Mouse (Mus musculus) thymus, adult 2 months (tissue): ENCODE data around the gene Rnf157.

Source experiments
- CTCF ChIP-seq: fragments of 200-500 bp; IDR thresholded peaks from 2 replicates; pipeline ENCODE4 v1.5.1; 2012; ENCODE audit warnings: mild to moderate bottlenecking, control low read depth, low read length, moderate library complexity, borderline replicate concordance; ENCODE audit not compliant: control insufficient read depth, poor library complexity, insufficient read depth; ENCODE audit errors: extremely low read depth
- POLR2A ChIP-seq: fragments of 200-500 bp; IDR thresholded peaks from 2 replicates; pipeline ENCODE4 v1.6.1; 2012; ENCODE audit warnings: mild to moderate bottlenecking, low read length, control low read depth, moderate library complexity; ENCODE audit not compliant: control insufficient read depth, poor library complexity, insufficient read depth; ENCODE audit errors: extremely low read depth

GRCm38 (mm10) chr11:116384171-116384570 is 28.7 kb downstream of the Rnf157 start:
- TF ChIP-seq CTCF (no peak), POLR2A (no peak)
